Mouse (Mus musculus) activated CD4-positive, CD25-positive, alpha-beta regulatory T cell, adult 4 months (primary cell): ENCODE measurements around the gene Kcns3. TPM values are rescaled to one million over a fixed set of nuclear protein-coding genes. Genes with fewer than 3 reads are reported as not detected.
"Not testable (repeated sequence)": the region's sequence is repeated elsewhere in the genome, so short reads cannot be mapped to it uniquely, and the experiment has no call there.

Experiments used
- ATAC-seq: one replicate; pipeline ENCODE4 v1.8.0; 2017
- polyA plus RNA-seq, 2 experiments: library from polyadenylated mRNA; unstranded; fragments of 100-300 nt; shearing (Covaris generic); gene quantifications; one replicate each; pipeline ENCODE4 v1.2.1; 2017

Kcns3 gene
- polyA plus RNA-seq, 2 experiments from 2014 or later = not detected

DNA sequence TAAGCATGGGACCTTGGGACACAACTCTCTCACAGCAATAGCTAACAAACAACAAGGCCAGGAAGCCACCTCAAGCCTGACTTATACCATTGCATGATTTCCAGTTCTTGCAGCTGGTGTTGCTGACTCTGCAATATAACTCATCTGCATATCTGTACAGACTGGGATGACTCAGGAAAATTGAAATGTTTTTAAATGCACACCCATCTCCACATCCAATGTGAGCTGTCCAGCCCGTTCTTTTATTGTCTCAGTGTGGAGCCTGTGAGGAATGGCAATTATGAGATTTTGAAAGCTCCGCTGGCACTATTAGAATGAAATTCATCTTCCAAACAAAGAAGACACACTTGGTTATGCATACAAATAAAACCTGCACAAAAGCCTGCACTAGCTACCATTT is 84.0 kb downstream of the Kcns3 start:
- no peak for ATAC-seq

DNA sequence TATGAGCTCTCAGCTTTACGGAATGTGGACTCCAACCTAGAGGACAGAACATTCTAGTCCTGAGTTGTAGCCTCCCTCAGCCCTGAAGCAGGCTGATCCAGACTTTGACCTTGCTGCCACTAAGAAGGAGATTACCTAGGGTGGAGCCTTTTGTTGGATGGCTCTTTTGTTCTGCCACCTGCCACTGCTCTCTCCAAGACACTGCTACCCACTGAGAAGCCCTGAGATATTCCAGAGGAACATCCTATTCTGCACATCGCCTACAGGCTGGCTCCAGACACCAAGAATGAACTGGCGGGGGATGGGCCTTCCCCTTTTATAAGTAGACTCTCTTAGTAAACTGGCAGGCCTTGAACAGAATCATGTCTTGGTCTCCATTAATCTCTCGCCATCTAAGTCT is 98.2 kb downstream of the Kcns3 start:
- not testable (repeated sequence) for ATAC-seq

DNA sequence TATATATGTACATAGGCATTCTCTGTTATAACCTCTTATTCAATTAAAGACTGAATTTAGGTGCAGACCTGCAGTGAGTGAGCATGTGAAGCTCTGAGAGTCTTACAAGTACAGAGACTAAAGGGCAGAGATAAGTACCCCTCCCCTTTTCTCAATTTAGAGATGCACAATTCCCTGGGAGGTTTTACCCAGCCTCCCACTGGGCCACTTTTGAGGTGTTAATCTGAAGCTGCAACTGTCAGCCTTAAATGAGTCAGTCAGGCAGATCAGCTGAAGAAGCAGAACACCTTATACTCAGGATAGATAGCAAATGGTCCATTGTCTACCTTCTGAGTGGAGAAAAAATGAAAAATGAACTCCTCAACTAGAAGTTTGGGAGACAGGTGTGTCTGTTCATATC is 109.0 kb downstream of the Kcns3 start:
- no peak for ATAC-seq

Other genes with a start within 250 kb of the Kcns3 start
- gene Msgn1, start 57.9 kb upstream of the Kcns3 start, polyA plus RNA-seq = not detected
- 1 to 10 TPM; 3.3 to 5.0 TPM for gene Gen1, start 114.7 kb upstream of the Kcns3 start, polyA plus RNA-seq
- 100 to 1,000 TPM; 108 to 193 TPM for gene Smc6, start 114.8 kb upstream of the Kcns3 start, polyA plus RNA-seq